Mouse (Mus musculus): ENCODE results near the gene Cyp4a12a. TPM values are rescaled to one million over a fixed set of nuclear protein-coding genes. Genes with fewer than 3 reads are reported as not detected.
"Not testable (repeated sequence)": the region's sequence is repeated elsewhere in the genome, so short reads cannot be mapped to it uniquely, and the experiment has no call there.

The Cyp4a12a gene
- total RNA-seq (2021): 1 to 10 TPM in 1 of 2 experiments, under 1 TPM in 1; 0.11 to 1.6 TPM
- long read RNA-seq, experiment 1, partial matches to known transcripts: 0 of 2 reads
- long read RNA-seq, experiment 1, other reads (novel, unspliced or antisense): 0 of 2 reads
- long read RNA-seq, experiment 2: 0 reads

- not testable (repeated sequence) for DNase-seq (ENCODE audit: low spot score in 2 of 2)
These were observed at the start of gene Cyp4a12a for GRCm38 (mm10) chr4:115298746-115299145. Gene Cyp4a12a, plus strand, starts transcription at chr4:115299046.

DNA sequence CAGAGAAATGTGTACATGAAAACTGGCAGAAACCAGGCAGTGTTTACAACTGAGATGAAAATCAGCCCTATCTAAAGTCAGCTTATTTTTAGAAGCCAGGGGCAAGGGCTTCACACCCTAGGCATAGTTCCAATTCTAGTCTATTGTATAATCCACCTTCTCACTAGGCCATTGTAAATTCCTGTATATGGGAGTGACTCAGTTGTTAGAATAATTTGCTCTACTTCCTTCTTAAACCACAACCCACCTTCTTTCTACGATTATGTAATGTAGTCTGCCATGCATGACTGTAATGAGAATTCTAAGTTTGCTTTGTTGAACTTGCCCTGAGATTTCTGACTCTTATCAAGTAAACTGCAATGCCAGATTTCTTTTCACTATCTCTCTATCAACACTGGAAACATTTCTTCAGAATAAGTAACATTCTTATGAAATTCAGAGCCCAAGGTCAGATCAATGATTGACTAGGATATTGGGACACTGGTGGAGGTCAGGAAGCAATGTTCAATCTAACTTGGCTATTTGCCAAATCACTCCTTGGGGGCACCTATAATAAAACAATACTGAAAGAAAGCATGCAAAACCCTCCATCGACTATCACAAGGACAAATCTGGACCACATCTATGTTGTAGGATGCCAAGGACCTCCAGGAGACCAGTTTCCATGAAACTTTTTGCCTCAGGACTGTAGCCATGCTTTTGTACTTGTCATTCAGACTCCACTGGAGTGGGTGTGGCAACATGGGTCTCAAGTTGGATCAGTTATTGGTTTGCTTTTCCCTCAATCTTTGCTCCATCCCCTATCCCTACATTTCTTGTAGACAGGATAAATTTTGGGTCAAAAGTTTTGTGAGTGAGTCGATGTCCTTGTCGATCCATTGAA lies 33.9 kb upstream of the Cyp4a12a start:
- not testable (repeated sequence) for DNase-seq (ENCODE audit: low spot score in 2 of 2)

GRCm38 (mm10) chr4:115278215-115278982 lies 20.4 kb upstream of the Cyp4a12a start:
- not testable (repeated sequence) for DNase-seq (ENCODE audit: low spot score in 2 of 2)

- no peak for DNase-seq (ENCODE audit: low spot score in 2 of 2)
These were observed 18.5 kb upstream of the Cyp4a12a start for GRCm38 (mm10) chr4:115280342-115280741.

GRCm38 (mm10) chr4:115280779-115281178 lies 18.1 kb upstream of the Cyp4a12a start:
- DNase-seq (ENCODE audit: low spot score in 2 of 2): not testable (repeated sequence)

- not testable (repeated sequence) for DNase-seq (ENCODE audit: low spot score in 2 of 2)
These were observed 17.5 kb upstream of the Cyp4a12a start for GRCm38 (mm10) chr4:115281231-115281767.

DNA sequence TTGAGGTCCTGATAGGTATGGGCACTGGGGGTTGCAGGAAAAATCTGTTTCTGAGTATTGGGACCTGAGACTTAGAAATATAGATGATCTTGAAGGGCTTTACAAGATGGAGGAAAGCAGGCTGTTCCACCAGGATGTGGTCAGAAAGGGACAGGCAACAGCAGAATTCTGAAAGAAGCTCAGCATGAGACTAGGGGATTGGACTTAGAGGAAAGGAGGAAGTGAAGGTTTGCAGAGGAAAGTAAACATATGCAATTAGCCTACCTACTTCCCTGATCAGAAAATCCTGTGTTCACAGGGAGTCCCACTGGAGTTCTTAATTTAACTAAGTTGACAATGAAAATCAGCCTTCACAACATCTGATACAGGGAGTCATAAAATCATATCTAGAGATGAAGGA lies 26.9 kb downstream of the Cyp4a12a start:
- not testable (repeated sequence) for DNase-seq (ENCODE audit: low spot score in 2 of 2)

DNA sequence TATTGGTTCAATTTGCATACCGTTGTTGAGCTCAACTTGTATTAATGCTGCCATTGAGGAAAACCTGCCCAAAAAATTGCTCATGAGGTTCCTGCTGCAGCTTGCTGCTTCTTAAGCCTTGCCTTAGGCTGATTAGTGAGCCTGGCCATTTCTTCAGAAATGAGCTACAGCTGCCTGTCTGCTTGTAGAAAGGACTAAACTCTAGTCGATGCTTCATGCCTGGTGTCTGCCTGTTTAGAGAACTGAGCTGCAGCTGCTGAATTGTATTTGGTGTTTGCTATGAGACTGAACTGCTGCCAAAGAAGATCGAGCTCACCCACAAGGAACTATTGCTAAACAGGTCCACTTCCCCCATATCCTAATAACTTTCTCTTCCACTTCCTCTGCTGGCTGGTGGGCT lies 66.8 kb downstream of the Cyp4a12a start:
- not testable (repeated sequence) for DNase-seq (ENCODE audit: low spot score in 2 of 2)

GRCm38 (mm10) chr4:115368067-115368466 lies 69.2 kb downstream of the Cyp4a12a start:
- not testable (repeated sequence) for DNase-seq (ENCODE audit: low spot score in 2 of 2)

Other genes with a start within 250 kb of the Cyp4a12a start
- 10 to 100 TPM in 1 of 2 experiments, 1 to 10 TPM in 1; 6.3 to 11.3 TPM for gene Tal1, start 242.6 kb upstream of the Cyp4a12a start, total RNA-seq (2021)
- gene Pdzk1ip1, start 210.3 kb upstream of the Cyp4a12a start, total RNA-seq (2021): 10 to 100 TPM in 1 of 2 experiments, 1 to 10 TPM in 1; 3.2 to 46.4 TPM
- gene Cyp4x1, start 164.8 kb upstream of the Cyp4a12a start, total RNA-seq (2021): under 1 TPM; 0.23 to 0.28 TPM
- gene Cyp4a29, start 57.0 kb upstream of the Cyp4a12a start, total RNA-seq (2021): not detected
- 1 to 10 TPM in 1 of 2 experiments, under 1 TPM in 1; 0.50 to 1.2 TPM for gene Cyp4a12b, start 112.6 kb downstream of the Cyp4a12a start, total RNA-seq (2021)
- not detected for gene Cyp4a30b, start 153.6 kb downstream of the Cyp4a12a start, total RNA-seq (2021)
- gene Cyp4a14, start 197.1 kb downstream of the Cyp4a12a start, total RNA-seq (2021): 10 to 100 TPM in 1 of 2 experiments, 1 to 10 TPM in 1; 2.7 to 26.4 TPM
- 1 to 10 TPM; 3.2 to 7.4 TPM for gene Cyp4a10, start 219.2 kb downstream of the Cyp4a12a start, total RNA-seq (2021)